Mouse (Mus musculus) liver, postnatal 0 days (tissue): ENCODE data around the gene Pop7.

Experiments used
- CTCF ChIP-seq: sonication (generic); IDR thresholded peaks from 2 replicates; pipeline ENCODE4 v1.5.1; 2016; ENCODE audit warnings: antibody characterized with exemption, low read depth
- EP300 ChIP-seq: IDR thresholded peaks from 2 replicates; pipeline ENCODE4 v1.6.1; 2016; ENCODE audit warnings: antibody characterized with exemption, low read depth, mild to moderate bottlenecking

- TF ChIP-seq CTCF (no peak), EP300 (no peak)
Measured at GRCm38 (mm10) chr5:137532808-137533116, 30.4 kb upstream of the Pop7 start.
